Mouse (Mus musculus): ENCODE data around the gene Acbd5. TPM values are rescaled to one million over a fixed set of nuclear protein-coding genes. Genes with fewer than 3 reads are reported as not detected.
"Not testable (repeated sequence)": the region's sequence is repeated elsewhere in the genome, so short reads cannot be mapped to it uniquely, and the experiment has no call there.

The Acbd5 gene
- total RNA-seq (2021): 10 to 100 TPM; 74.9 to 80.3 TPM
- long read RNA-seq, experiment 1, full-length matches to known transcripts: 50 of 59 reads
- long read RNA-seq, experiment 1, partial matches to known transcripts: 0 of 59 reads
- long read RNA-seq, experiment 1, other reads (novel, unspliced or antisense): 9 of 59 reads
- long read RNA-seq, experiment 2, full-length matches to known transcripts: 32 of 47 reads
- long read RNA-seq, experiment 2, partial matches to known transcripts: 3 of 47 reads
- long read RNA-seq, experiment 2, other reads (novel, unspliced or antisense): 12 of 47 reads

GRCm38 (mm10) chr2:23067552-23068369 is at the start of gene Acbd5:
Gene Acbd5, plus strand, starts transcription at chr2:23068167.
- DNase-seq (ENCODE audit: low spot score in 2 of 2): peak; percentile 95 to 96

- no peak for DNase-seq (ENCODE audit: low spot score in 2 of 2)
These were observed 48.8 kb upstream of the Acbd5 start for GRCm38 (mm10) chr2:23019170-23019569.

DNA sequence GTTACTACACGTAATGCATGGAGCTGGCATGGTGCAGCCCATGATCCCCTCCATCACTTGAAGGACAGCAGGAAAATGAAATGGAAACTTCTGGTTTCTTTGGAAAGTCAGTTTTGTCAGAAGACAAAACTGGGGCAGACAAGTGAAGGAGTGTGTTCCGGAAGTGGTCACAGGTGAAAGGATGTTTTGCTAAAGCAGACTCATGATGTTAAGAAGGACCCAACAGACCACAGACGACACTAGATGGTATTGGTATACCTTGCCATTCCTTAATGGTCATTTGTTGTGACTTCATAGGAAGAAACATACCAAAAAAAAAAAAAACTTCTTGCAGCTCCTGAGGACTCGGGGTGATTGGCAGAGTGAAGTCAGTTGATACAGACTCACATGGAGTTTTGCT is 46.6 kb upstream of the Acbd5 start:
- DNase-seq (ENCODE audit: low spot score in 2 of 2): no peak

DNA sequence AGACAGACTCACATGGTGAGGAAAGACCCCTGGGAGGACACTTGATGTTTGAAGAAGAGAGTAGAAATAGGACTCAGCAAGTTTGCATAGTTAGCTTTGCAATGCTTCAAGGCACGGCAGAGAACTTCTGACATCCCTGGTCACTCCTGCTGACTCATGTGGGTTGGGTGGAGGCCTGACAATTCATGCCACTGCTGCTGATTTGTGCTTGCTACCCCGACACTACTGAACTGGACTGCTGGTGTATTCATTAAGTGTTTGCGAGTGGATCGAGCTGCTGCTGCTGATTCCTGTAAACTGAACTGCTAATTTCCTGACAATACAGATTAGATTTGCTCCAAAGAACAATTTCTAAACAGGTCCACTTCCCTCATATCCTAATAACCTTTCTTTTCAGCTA is 46.2 kb upstream of the Acbd5 start:
- no peak for DNase-seq (ENCODE audit: low spot score in 2 of 2)

DNA sequence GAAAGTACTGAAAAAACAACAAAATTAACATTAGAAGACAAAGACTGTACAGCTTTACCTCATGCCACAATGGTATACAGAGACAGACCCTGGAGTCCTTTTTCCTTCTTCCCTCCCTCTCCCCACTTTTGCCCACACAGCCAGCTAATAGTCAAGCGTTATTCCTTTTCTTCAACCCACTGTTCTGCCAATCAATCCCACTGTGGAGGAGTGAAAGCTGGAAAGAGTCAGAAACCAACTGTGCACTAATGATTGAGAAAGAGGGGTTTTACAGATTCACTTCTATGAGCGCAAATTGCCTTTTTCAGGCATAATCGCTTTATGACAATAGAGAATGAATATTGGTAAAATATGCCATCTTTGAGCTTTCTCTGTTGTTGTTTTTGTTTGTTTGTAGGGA is 44.9 kb upstream of the Acbd5 start:
- no peak for DNase-seq (ENCODE audit: low spot score in 2 of 2)

DNA sequence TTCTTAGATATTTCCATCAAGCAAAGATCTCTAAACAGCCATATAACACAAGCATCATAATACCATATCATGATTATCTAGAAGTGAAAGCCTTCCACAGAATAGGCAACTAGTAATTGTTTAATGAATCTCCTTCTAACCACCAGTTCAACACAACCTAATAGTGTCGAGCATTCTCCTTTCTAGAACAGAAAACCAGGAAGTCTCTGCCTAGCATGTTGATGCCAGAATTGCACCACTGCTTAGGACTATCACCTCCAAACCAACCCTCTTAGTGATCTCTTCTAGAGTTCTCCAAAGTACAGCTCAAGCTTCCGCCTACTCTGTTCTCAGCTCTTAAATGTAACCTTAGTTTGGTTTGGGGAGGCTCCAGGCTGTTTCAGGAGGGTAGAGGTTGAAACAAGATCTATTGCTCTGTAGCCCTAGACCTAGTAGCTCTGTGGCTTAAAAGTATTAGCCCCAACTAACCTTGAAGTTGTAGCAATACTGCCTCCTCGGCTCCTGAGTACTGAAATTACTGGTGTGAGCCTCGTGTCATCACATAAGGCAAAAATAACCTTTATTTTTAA is 44.2 kb upstream of the Acbd5 start:
- DNase-seq (ENCODE audit: low spot score in 2 of 2): no peak

DNA sequence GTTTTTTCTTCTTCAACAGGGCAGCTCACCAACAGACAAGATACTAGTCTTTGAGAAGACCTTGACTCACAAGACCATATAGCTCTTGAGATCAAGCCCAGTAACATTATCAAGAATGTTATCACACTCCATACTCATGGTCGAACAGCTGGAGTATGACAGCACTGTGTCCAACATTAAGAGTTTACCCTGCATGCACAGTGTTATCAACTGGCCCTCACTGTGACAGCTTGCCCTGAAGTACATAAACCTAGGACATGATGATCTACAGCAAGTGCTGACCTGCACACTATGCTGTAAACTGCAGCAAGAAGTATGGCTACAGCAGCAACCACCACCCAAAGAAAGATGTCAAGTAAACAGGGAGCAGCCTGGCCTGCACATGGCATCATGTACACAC is 41.6 kb upstream of the Acbd5 start:
- no peak for DNase-seq (ENCODE audit: low spot score in 2 of 2)

GRCm38 (mm10) chr2:23028826-23029225 is 39.1 kb upstream of the Acbd5 start:
- DNase-seq (ENCODE audit: low spot score in 2 of 2): no peak

- DNase-seq (ENCODE audit: low spot score in 2 of 2): no peak
These were observed 37.3 kb upstream of the Acbd5 start for GRCm38 (mm10) chr2:23030631-23031030.

GRCm38 (mm10) chr2:23034692-23035435 is 33.1 kb upstream of the Acbd5 start:
- DNase-seq (ENCODE audit: low spot score in 2 of 2): no peak

DNA sequence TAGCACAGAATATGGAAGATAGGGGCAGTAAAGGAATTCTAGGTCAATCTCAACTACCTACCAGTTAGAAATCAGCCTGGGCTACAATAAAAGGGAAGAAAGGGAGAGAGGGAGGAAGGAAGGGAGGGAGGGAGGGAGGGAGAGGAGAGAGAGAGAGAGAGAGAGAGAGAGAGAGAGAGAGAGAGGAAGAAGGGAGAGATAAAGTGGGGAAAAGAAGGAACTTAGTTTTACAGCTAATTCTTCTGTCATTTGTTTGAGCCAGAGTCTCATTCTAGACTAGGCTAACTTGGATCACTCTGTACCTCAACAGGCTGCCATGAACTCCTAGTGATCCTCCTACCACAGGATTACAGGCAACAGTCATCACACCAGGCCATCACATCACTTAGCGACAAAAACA is 32.5 kb upstream of the Acbd5 start:
- no peak for DNase-seq (ENCODE audit: low spot score in 2 of 2)

- DNase-seq (ENCODE audit: low spot score in 2 of 2): peak; percentile 18 to 26
These were observed 28.6 kb upstream of the Acbd5 start for GRCm38 (mm10) chr2:23039082-23040000.

DNA sequence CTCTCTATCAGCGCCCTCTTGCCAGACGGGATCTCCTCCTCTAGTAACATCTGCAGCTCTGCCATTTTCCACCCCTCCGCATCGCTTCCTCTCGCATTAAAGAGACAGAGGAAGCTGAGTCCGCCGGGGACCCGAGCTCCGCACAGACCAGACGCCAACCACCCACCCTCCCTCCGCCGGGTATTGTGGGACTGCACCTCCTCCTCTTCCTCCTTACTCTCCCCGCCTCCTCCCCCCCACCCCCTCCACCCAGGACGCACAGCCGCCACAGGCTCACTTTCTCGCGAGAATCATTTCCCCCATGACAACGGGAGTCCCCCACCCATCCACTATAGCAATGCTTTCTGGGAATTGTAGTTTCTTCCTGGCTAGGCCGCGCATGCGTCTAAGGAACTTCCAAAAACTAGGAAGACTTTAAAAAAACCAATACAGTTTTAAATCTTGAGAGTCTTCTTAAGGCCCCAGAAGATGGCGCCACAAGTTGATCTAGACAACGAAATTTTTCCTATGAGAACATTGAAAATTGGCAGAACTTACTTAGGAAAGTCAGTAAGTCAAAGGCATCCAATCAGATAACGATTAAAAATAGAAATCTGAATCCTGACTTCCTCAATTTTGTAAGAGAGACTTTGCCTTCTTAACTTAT is 27.8 kb upstream of the Acbd5 start, which contains the start of gene Abi1:
Gene Abi1, minus strand, starts transcription at position 241 of the 646 bp plus-strand sequence.
- DNase-seq (ENCODE audit: low spot score in 2 of 2): peak; percentile 88 to 93

GRCm38 (mm10) chr2:23040690-23041089 is 27.3 kb upstream of the Acbd5 start:
- not testable (repeated sequence) for DNase-seq (ENCODE audit: low spot score in 2 of 2)

DNA sequence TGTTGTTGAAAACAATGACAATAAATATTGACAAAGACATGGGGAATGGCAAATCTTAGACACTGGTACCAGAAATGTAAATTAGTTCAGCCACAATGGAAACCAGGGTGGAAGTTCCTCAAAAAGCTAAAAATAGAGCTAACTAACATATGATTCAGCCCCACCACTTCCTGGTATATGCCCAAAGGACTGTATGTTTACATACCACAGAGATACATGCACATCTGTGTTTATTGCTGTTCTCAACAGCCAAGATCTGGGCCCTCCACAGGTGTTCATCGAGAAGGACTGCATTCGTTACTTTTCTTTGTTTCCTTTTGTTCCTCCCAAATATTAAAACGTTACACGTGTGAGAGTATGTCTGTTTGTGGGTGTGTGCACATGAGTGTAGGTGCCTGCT is 26.5 kb upstream of the Acbd5 start:
- DNase-seq (ENCODE audit: low spot score in 2 of 2): no peak

- DNase-seq (ENCODE audit: low spot score in 2 of 2): no peak
These were observed 25.8 kb upstream of the Acbd5 start for GRCm38 (mm10) chr2:23042189-23042588.

DNA sequence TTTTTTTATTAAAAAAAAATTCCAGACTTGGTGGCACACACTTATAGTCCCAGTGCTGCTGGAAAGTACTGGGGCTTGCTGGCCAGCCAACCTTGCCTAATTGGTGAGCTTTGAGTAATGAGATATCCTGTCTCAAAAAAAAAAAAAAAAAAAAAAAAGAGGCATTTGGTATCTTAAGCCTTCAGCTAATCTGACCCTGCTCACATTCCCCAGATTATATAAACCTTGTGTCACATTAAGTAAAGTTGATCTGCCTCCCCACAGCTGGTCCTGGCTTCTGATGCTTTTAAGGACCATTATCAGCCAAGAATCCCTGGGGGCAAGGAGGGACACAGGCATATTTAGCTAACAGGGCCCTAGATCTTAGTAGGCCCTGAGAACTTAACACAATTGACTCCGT is 22.3 kb upstream of the Acbd5 start:
- DNase-seq (ENCODE audit: low spot score in 2 of 2): no peak

DNA sequence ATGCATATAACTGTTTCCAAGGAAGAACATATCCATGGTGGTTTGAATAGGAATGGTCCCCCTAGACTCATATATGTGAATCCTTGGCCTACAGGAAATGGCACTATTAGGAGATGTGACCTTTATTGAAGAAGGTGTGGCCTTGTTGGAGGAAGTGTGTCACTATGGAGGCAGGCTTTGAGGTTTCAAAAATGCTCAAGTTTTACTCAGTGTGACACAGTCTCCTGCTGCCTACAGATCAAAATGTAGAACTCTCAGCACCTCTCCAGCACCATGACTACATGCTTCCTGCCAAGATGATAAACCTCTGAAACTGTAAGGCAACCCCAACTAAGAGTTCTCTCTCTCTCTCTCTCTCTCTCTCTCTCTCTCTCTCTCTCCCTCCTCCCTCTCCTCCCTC is 20.0 kb upstream of the Acbd5 start:
- no peak for DNase-seq (ENCODE audit: low spot score in 2 of 2)

GRCm38 (mm10) chr2:23051890-23052289 is 16.1 kb upstream of the Acbd5 start:
- peak; percentile 7 to 35 for DNase-seq (ENCODE audit: low spot score in 2 of 2)

DNA sequence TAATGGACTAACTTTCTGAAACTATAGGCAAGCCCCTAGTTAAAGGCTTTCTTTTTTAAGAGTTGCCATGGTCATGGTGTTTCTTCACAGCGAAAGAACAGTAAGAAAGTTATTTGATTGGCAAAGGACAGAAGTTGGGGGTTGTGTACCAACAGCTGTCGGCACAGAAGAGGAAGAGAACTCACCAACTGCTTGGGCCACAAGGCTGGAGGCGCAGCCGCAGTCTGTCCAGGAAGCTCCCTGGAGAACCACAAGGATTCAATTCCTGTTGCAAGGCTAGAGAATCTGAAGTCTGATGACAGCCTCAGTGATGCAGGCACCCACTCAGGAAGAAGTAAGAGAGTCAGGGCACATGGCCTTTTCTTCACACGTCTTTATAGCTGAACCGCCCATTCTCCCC is 15.4 kb upstream of the Acbd5 start:
- DNase-seq (ENCODE audit: low spot score in 2 of 2): no peak
